Mouse (Mus musculus) cerebellum, adult 2 months (tissue): Measurements from ENCODE around the gene Ina.

Experiments
- CTCF ChIP-seq: fragments of 200-500 bp; IDR thresholded peaks from 2 replicates; pipeline ENCODE4 v1.5.1; 2011; ENCODE audit warnings: low read depth, mild to moderate bottlenecking, control low read depth, low read length, moderate library complexity, borderline replicate concordance; ENCODE audit not compliant: insufficient read depth
- POLR2A ChIP-seq: fragments of 200-500 bp; IDR thresholded peaks from 2 replicates; pipeline ENCODE4 v1.6.1; 2011; ENCODE audit warnings: low read length, control low read depth, borderline replicate concordance; ENCODE audit not compliant: insufficient read depth

DNA sequence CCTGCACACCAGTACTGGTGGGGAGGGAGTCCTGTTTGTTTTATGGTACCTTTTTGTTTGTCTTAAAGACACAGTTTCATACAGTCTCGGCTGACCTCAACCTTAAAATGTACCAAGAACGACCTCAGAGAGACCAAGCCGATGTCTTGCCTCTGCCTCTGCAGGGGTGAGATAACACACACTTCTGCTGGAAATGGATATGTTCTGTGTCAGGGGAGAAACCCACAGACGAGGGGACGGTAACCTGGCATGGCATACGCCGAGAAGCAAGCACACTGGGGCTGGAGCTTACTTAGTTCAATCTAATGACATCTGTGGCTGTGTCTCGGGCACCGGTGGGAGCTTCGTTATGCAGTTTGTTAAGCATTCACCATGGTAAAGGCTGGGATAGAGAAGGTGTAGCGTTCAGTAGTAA lies 30.5 kb upstream of the Ina start:
- TF ChIP-seq POLR2A = no peak
- TF ChIP-seq CTCF = no peak
